Mouse (Mus musculus) brown adipose tissue, adult 24 weeks (tissue): ENCODE data around the gene Abcf2. TPM values are rescaled to one million over a fixed set of nuclear protein-coding genes. Genes with fewer than 3 reads are reported as not detected.

Source experiments
- H3K27ac ChIP-seq: fragments of 200-500 bp; replicated peaks from 2 replicates; pipeline ENCODE4 v1.5.1; 2012; ENCODE audit warnings: low read depth, mild to moderate bottlenecking, low read length
- H3K4me1 ChIP-seq: fragments of 200-500 bp; 2 replicates; pipeline ENCODE4 v1.6.1; 2012; ENCODE audit warnings: low read length, mixed read lengths; ENCODE audit not compliant: control insufficient read depth, insufficient read depth, insufficient read length
- H3K4me3 ChIP-seq: fragments of 200-500 bp; 2 replicates; pipeline ENCODE4 v1.5.1; 2012; ENCODE audit warnings: low read depth, mild to moderate bottlenecking, low read length, moderate library complexity; ENCODE audit not compliant: insufficient read depth
- polyA plus RNA-seq: library from polyadenylated mRNA; stranded (reverse); fragments of >200 nt; gene quantifications from 2 replicates; pipeline ENCODE4 v1.2.4, GENCODE M21; 2012; ENCODE audit not compliant: missing spikeins, insufficient read depth, insufficient read length

Gene Abcf2
- polyA plus RNA-seq, 1 experiment: 32.1 TPM

- Histone ChIP-seq H3K4me1 (no peaks in the 10 kb centered on the region), H3K4me3 (no peak overlapping the region), H3K27ac (no peak overlapping the region)
Observed at GRCm38 (mm10) chr5:24533391-24533790, 43.9 kb downstream of the Abcf2 start.

GRCm38 (mm10) chr5:24530042-24530689 lies 47.1 kb downstream of the Abcf2 start:
- H3K4me1 ChIP-seq: no peaks in the 10 kb centered on the region

GRCm38 (mm10) chr5:24527780-24528179 lies 49.5 kb downstream of the Abcf2 start:
- H3K4me3 ChIP-seq: no peak overlapping the region
- no peak overlapping the region for H3K27ac ChIP-seq
- H3K4me1 ChIP-seq: no peaks in the 10 kb centered on the region

More at GRCm38 (mm10) chr5:24530042-24530689, 47.1 kb downstream of the Abcf2 start:
- Histone ChIP-seq H3K4me3 (no peak overlapping the region), H3K27ac (no peak overlapping the region)

- Histone ChIP-seq H3K27ac (no peak within 1 kb of the TSS), H3K4me3 (peak within 1 kb of the TSS; percentile 41), H3K4me1 (no peaks in the 10 kb centered on the region)
Observed at GRCm38 (mm10) chr5:24526889-24527230, 50.4 kb downstream of the Abcf2 start, which contains the start of gene Gbx1. TSS of gene Gbx1 (minus strand) at chr5:24527202.

- Histone ChIP-seq H3K4me1 (no peaks in the 10 kb centered on the region), H3K27ac (no peak overlapping the region), H3K4me3 (peak overlapping the region; percentile 41)
Observed at GRCm38 (mm10) chr5:24526190-24526888, 50.9 kb downstream of the Abcf2 start.

- H3K4me3 ChIP-seq: peak overlapping the region; percentile 41; the same call in 1 of the 2 replicates
- H3K4me1 ChIP-seq: no peaks in the 10 kb centered on the region
- no peak overlapping the region for H3K27ac ChIP-seq
Observed at GRCm38 (mm10) chr5:24525360-24526189, 51.7 kb downstream of the Abcf2 start.

GRCm38 (mm10) chr5:24524522-24524921 lies 52.7 kb downstream of the Abcf2 start:
- Histone ChIP-seq H3K4me3 (no peak overlapping the region), H3K27ac (no peak overlapping the region), H3K4me1 (no peaks in the 10 kb centered on the region)

GRCm38 (mm10) chr5:24523806-24524205 lies 53.5 kb downstream of the Abcf2 start:
- H3K27ac ChIP-seq: no peak overlapping the region
- H3K4me1 ChIP-seq: no peaks in the 10 kb centered on the region

GRCm38 (mm10) chr5:24521366-24521765 lies 55.9 kb downstream of the Abcf2 start:
- Histone ChIP-seq H3K4me3 (no peak overlapping the region), H3K27ac (no peak overlapping the region), H3K4me1 (no peaks in the 10 kb centered on the region)

More at GRCm38 (mm10) chr5:24523806-24524205, 53.5 kb downstream of the Abcf2 start:
- no peak overlapping the region for H3K4me3 ChIP-seq

Other genes starting within 250 kb of the Abcf2 start
- gene Kcnh2, start 225.9 kb downstream of the Abcf2 start, polyA plus RNA-seq: 1.4 and 2.3 TPM in 2 replicates
- 10.2 and 11.2 TPM in 2 replicates for gene Nos3, start 212.7 kb downstream of the Abcf2 start, polyA plus RNA-seq
- 5.8 and 6.2 TPM in 2 replicates for gene Atg9b, start 185.3 kb downstream of the Abcf2 start, polyA plus RNA-seq
- 107 and 122 TPM in 2 replicates for gene Abcb8, start 183.8 kb downstream of the Abcf2 start, polyA plus RNA-seq
- not detected in 2 replicates for gene Asic3, start 164.1 kb downstream of the Abcf2 start, polyA plus RNA-seq
- 51.3 and 56.7 TPM in 2 replicates for gene Cdk5, start 153.9 kb downstream of the Abcf2 start, polyA plus RNA-seq
- gene Slc4a2, start 153.6 kb downstream of the Abcf2 start, polyA plus RNA-seq: 8.2 and 14.9 TPM in 2 replicates
- 148 and 188 TPM in 2 replicates for gene Fastk, start 132.2 kb downstream of the Abcf2 start, polyA plus RNA-seq
- 3.8 and 11.7 TPM in 2 replicates for gene Tmub1, start 129.6 kb downstream of the Abcf2 start, polyA plus RNA-seq
- 17.2 and 23.2 TPM in 2 replicates for gene Agap3, start 125.3 kb downstream of the Abcf2 start, polyA plus RNA-seq
- gene Gbx1, start 50.3 kb downstream of the Abcf2 start, polyA plus RNA-seq: not detected in 2 replicates
- 0.59 and 0.67 TPM in 2 replicates for gene Asb10, start 36.5 kb downstream of the Abcf2 start, polyA plus RNA-seq
- gene 4931409K22Rik, start 20.7 kb downstream of the Abcf2 start, polyA plus RNA-seq: not detected in 2 replicates
- 5.8 and 10.2 TPM in 2 replicates for gene Chpf2, start 9.3 kb upstream of the Abcf2 start, polyA plus RNA-seq
- gene Smarcd3, start 46.9 kb upstream of the Abcf2 start, polyA plus RNA-seq: 15.3 and 16.7 TPM in 2 replicates
- gene Nub1, start 108.1 kb upstream of the Abcf2 start, polyA plus RNA-seq: 20.3 and 26.1 TPM in 2 replicates
- 0.59 TPM in 1 of 2 replicates, not detected in the other for gene Wdr86, start 153.3 kb upstream of the Abcf2 start, polyA plus RNA-seq
- not detected in 2 replicates for gene Crygn, start 180.5 kb upstream of the Abcf2 start, polyA plus RNA-seq